Mouse (Mus musculus) embryonic fibroblast, embryonic 13.5 days (primary cell): ENCODE measurements around the gene Nat8f2. TPM values are rescaled to one million over a fixed set of nuclear protein-coding genes. Genes with fewer than 3 reads are reported as not detected.
"Not testable (repeated sequence)": the region's sequence is repeated elsewhere in the genome, so short reads cannot be mapped to it uniquely, and the experiment has no call there.

Experiments used
- H3K27ac ChIP-seq: 2 replicates; pipeline ENCODE4 v1.5.1; 2012; ENCODE audit warnings: low read length, control low read depth, inconsistent platforms; ENCODE audit not compliant: insufficient read depth
- H3K4me1 ChIP-seq: 2 replicates; pipeline ENCODE4 v1.6.1; 2011; ENCODE audit warnings: low read length; ENCODE audit not compliant: control insufficient read depth, insufficient read depth
- H3K4me3 ChIP-seq: 2 replicates; pipeline ENCODE4 v1.5.1; 2011; ENCODE audit warnings: mild to moderate bottlenecking, control low read depth, low read length; ENCODE audit not compliant: insufficient read depth
- CTCF ChIP-seq: IDR thresholded peaks from 2 replicates; pipeline ENCODE4 v1.5.1; 2011; ENCODE audit warnings: mild to moderate bottlenecking, control low read depth, low read length, moderate library complexity, borderline replicate concordance; ENCODE audit not compliant: insufficient read depth
- POLR2A ChIP-seq: IDR thresholded peaks from 2 replicates; pipeline ENCODE4 v1.6.1; 2011; ENCODE audit warnings: low read depth, mild to moderate bottlenecking, control low read depth, low read length, moderate library complexity
- polyA plus RNA-seq: library from polyadenylated mRNA; stranded (reverse); fragments of >200 nt; gene quantifications from 2 replicates; pipeline ENCODE4 v1.2.4, GENCODE M21; 2011; ENCODE audit warnings: low read depth; ENCODE audit not compliant: missing spikeins, insufficient read length

The Nat8f2 gene
- polyA plus RNA-seq, 1 experiment, result not detected

- H3K27ac ChIP-seq, result no peak overlapping the region
- no peaks in the 10 kb centered on the region for H3K4me1 ChIP-seq
- TF ChIP-seq POLR2A (no peak), CTCF (no peak)
- no peak overlapping the region for H3K4me3 ChIP-seq
Observed at GRCm38 (mm10) chr6:85838674-85839073, 30.3 kb downstream of the Nat8f2 start.

DNA sequence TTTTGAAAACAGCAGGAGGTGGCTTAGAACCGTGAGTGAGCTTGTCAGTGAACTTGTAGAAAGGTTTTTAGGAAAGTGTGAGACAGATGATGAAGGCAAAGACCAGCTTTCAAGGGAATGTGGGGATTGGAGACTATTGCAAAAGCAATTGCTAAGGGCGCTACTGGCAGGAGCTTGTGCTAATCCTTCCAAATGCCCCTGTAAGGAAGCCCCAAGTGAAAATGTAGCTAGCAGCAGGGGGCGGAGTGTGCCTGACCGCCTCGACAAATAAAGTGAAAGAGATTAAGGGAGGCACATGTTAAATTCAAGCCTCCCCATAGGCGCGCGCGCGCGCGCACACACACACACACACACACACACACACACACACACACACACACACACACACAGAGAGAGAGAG is 31.7 kb downstream of the Nat8f2 start:
- H3K4me3 ChIP-seq, H3K27ac ChIP-seq, H3K4me1 ChIP-seq: not testable (repeated sequence)

DNA sequence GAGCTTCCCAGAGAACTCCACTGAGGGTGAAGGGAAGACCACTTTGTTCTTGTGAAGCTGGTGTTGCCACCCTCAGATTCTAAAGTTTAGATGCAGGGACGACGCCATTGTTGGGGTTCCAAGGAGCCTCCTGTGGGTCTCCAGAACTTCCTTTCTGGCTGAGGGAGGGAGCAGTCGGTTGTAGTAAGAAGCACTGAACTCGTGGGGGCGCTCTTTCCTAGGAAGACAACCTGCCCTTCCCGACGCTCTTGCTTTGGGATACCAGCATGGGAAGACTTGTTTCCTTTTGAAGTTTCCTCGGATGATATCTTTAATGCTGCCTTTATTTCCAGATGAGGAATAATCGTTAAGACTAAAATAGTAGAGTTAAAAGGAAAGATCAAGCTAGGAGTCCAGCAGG is 32.1 kb downstream of the Nat8f2 start:
- not testable (repeated sequence) for H3K27ac ChIP-seq, H3K4me3 ChIP-seq, H3K4me1 ChIP-seq

DNA sequence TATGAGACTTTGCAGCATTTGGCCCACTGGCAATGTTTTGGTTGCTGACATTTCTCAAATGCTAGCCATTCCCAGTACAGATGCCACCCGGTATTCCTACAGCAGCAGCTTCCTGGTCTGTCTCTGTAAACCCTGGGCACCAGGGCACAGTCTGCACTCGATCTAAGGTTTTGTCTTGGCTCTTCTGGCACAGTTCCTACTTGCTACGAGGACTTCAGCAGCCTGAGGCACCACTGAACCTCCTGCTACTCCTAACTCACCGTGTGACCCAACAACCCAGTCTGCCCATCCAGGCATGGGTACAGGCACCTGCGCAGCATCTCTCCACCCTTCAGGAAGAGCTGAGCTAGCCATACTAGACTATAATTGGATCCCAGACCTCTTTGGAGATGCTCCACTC is 32.9 kb downstream of the Nat8f2 start:
- H3K27ac ChIP-seq, H3K4me1 ChIP-seq, H3K4me3 ChIP-seq: not testable (repeated sequence)

DNA sequence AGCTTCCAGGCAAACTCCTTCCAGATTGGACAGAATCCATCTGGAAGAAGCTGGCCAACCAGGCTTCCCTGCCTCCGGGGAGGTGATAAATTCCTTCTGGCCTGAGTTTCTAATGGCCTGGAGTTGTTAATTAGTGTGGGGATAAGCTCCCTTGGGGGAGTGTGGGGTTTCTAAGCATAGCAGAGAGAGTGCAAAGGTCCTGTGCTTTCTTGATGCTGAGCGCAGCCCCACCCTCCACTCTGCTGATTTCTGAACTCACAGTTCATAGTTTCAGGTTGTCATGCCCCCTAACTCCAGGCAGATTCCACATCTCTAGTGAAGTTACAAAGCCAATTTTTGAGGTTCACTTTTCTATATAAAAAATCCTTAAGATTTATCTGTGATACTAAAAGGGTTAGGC is 33.9 kb downstream of the Nat8f2 start:
- not testable (repeated sequence) for H3K4me1 ChIP-seq, H3K4me3 ChIP-seq, H3K27ac ChIP-seq

DNA sequence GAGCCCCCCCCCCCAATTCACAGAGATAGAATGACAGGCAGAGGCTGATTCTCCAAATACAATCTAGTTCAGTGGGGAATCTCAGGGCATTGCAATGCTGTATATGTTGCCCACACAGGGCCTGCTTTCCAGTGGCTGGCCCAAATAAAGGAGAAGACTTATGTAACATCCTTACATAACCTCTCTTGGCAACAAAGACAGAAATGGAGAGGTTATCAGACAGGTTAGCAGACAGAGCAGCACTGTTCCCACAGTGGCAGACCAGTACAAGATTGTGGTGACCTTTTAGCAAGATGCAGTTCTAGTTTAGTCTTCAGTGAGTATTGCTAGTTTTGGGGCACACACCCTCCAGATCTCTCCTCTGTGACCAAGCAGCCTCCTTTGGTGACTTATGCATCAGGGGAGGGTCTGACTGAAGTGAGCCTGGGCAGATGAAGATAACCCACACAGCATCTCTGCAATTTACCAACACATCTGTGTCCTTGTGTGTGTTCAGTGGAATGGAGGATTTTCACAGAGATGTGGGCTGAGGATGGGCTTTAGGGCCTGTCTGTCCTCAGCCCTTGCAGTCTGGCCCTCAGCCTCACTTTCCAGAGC is 34.4 kb downstream of the Nat8f2 start:
- not testable (repeated sequence) for H3K4me1 ChIP-seq, H3K4me3 ChIP-seq, H3K27ac ChIP-seq

DNA sequence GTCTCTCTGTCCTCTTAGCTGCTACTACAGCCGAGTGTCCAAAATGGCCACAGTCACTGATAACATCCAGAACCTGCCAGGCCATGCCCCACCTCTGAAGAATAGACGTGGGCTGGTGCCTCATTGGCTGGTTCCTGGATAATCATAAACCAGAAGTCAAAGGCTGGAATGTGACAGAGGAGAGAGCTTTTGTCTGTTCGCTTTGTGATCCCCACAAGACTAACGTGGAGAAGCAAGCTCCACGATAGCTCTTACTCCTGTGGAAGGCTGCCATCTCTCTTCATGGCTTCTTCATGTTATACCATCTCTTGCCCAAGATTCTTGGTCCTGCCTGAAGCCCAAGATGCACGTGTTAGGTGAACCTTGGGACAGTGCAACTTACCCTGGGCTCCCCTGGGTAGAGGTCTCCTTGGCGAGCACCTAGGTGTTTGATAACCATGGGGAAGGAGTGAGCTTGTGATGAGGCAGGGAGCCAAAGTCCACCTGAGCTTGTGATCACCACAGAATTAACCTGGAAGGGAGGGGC is 37.1 kb downstream of the Nat8f2 start, which contains the start of gene Nat8:
Gene Nat8, minus strand, starts transcription at position 287 of the 526 bp plus-strand sequence.
- H3K4me3 ChIP-seq, result no peak within 1 kb of the TSS
- TF ChIP-seq CTCF (no peak), POLR2A (no peak)

GRCm38 (mm10) chr6:85829462-85829861 is 39.5 kb downstream of the Nat8f2 start:
- no peak for TF ChIP-seq POLR2A
- no peak for TF ChIP-seq CTCF
- Histone ChIP-seq H3K4me3 (no peak overlapping the region), H3K4me1 (no peaks in the 10 kb centered on the region), H3K27ac (no peak overlapping the region)

More for the DNA sequence above, 37.1 kb downstream of the Nat8f2 start, which contains the start of gene Nat8:
- Histone ChIP-seq H3K4me1 (no peaks in the 10 kb centered on the region), H3K27ac (no peak within 1 kb of the TSS)

- TF ChIP-seq CTCF (no peak), POLR2A (no peak)
- no peaks in the 10 kb centered on the region for H3K4me1 ChIP-seq
- H3K27ac ChIP-seq, result no peak overlapping the region
- no peak overlapping the region for H3K4me3 ChIP-seq
Observed at GRCm38 (mm10) chr6:85825886-85826285, 43.1 kb downstream of the Nat8f2 start.

DNA sequence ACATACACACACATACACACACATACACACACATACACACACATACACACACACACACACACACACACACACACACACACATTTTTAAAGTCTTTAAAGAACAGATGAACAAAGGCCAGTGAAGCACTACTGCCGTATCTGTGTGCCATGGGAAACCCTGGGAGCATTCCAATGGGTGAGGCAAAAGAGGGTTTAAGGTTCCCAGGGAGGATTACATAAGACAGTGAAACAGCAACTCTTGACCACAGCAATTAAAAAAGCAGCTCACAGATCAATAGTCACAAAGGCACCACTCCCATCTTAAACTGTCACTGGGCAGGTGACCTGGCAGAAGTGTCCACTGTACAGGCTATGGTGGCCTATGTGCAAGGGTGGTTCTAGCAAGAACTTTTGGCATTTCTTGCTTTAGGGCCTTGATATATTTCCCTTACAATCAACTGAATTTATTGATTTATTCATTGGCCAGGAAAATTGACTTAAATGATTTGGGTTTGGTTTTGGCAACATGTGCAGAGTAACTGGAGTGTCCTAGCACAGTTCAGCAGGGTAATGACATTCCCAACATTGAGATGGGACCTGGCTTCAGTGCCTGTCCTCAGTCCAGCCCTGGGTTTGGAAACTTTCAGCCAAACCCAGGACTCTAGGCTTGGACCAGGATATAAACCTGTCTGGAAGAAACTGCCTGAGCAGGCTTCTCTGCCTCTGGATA is 45.4 kb downstream of the Nat8f2 start:
- Histone ChIP-seq H3K4me1 (no peaks in the 10 kb centered on the region), H3K27ac (no peak overlapping the region), H3K4me3 (no peak overlapping the region)
- TF ChIP-seq POLR2A, result no peak
- no peak for TF ChIP-seq CTCF

GRCm38 (mm10) chr6:85822286-85822685 is 46.7 kb downstream of the Nat8f2 start:
- TF ChIP-seq CTCF (no peak), POLR2A (no peak)
- Histone ChIP-seq H3K27ac (no peak overlapping the region), H3K4me1 (no peaks in the 10 kb centered on the region), H3K4me3 (no peak overlapping the region)
